Mouse (Mus musculus) testis, adult 2 months (tissue): Measurements from ENCODE around the gene Prkcz.

Experiments used
- CTCF ChIP-seq: fragments of 200-500 bp; IDR thresholded peaks from 2 replicates; pipeline ENCODE4 v1.5.1; 2012; ENCODE audit warnings: low read depth, mild to moderate bottlenecking, inconsistent platforms, low read length, moderate library complexity; ENCODE audit not compliant: control insufficient read depth, insufficient read depth, insufficient replicate concordance
- POLR2A ChIP-seq: fragments of 200-500 bp; IDR thresholded peaks from 2 replicates; pipeline ENCODE4 v1.6.1; 2012; ENCODE audit warnings: low read depth, mild to moderate bottlenecking, inconsistent platforms, low read length, moderate library complexity; ENCODE audit not compliant: control insufficient read depth

DNA sequence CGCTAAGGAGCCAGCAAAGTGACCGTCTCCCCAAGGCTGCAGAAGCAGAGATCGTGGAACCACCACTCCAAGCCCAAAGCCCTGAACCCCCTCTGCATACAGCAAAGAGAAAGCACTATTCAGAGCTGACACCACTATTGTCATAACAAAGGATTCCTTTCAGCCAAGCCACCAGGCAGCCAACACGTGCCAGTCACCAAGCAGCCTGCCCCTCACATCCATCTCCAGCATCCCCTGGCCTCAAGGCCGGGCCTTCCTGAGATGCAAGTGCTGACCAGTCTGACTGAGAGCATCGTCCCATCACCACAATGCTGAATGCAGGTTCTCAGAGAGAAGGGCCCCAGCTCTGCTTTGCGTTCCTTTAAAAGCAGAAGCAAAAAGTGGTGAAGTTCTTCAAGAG, 28.9 kb downstream of the Prkcz start:
- TF ChIP-seq CTCF, result no peak
- no peak for TF ChIP-seq POLR2A
